Mouse (Mus musculus): ENCODE results near the gene Dusp18. TPM values are rescaled to one million over a fixed set of nuclear protein-coding genes. Genes with fewer than 3 reads are reported as not detected.

Gene Dusp18
- polyA plus RNA-seq, 1 experiment from 2014 or later = 5.6 TPM

GRCm38 (mm10) chr11:3879836-3880235 is 15.2 kb upstream of the Dusp18 start:
- no peaks in the 10 kb centered on the region for H3K27me3 ChIP-seq (replicated peaks; ENCODE audit: control insufficient read depth, insufficient read depth, low read length)
- 0 out of 2 replicates have a peak, but pooled peaks have one; percentile 16 for ATAC-seq
- no peak overlapping the region for H3K4me2 ChIP-seq (ENCODE audit: low read depth, low read length)
- no peaks in the 10 kb centered on the region for H3K9me3 ChIP-seq (ENCODE audit: control insufficient read depth, low read length)
- 39% methylated on average over 2 of the region's 2 CpGs for WGBS
- no peaks in the 10 kb centered on the region for H3K36me3 ChIP-seq (ENCODE audit: control insufficient read depth, insufficient read depth, low read length)
- no peak overlapping the region for H3K9ac ChIP-seq (ENCODE audit: low read depth, low read length)
- no peak overlapping the region for H3K4me3 ChIP-seq (ENCODE audit: low read length)
- H3K27ac ChIP-seq (ENCODE audit: low read length) = no peak overlapping the region
- H3K4me1 ChIP-seq (ENCODE audit: control insufficient read depth, insufficient read depth, low read length) = 0 out of 2 replicates have a peak, but pooled peaks cover under 1% of the 10 kb centered on the region

GRCm38 (mm10) chr11:3883711-3884110 is 11.3 kb upstream of the Dusp18 start:
- Histone ChIP-seq H3K9me3 (ENCODE audit: control insufficient read depth, low read length) (no peaks in the 10 kb centered on the region), H3K27me3 (replicated peaks; ENCODE audit: control insufficient read depth, insufficient read depth, low read length) (no peaks in the 10 kb centered on the region), H3K4me2 (ENCODE audit: low read depth, low read length) (no peak overlapping the region), H3K4me3 (ENCODE audit: low read length) (no peak overlapping the region), H3K4me1 (ENCODE audit: control insufficient read depth, insufficient read depth, low read length) (peaks cover 4% of the 10 kb centered on the region; the same call in 1 of the 2 replicates), H3K27ac (ENCODE audit: low read length) (no peak overlapping the region), H3K9ac (ENCODE audit: low read depth, low read length) (no peak overlapping the region), H3K36me3 (ENCODE audit: control insufficient read depth, insufficient read depth, low read length) (no peaks in the 10 kb centered on the region)
- WGBS = 88% methylated on average over 3 of the region's 3 CpGs
- no peak for ATAC-seq

- H3K27me3 ChIP-seq (replicated peaks; ENCODE audit: control insufficient read depth, insufficient read depth, low read length) = no peaks in the 10 kb centered on the region
- H3K4me3 ChIP-seq (ENCODE audit: low read length) = no peak overlapping the region
- H3K4me1 ChIP-seq (ENCODE audit: control insufficient read depth, insufficient read depth, low read length) = peaks cover 4% of the 10 kb centered on the region; the same call in 1 of the 2 replicates
- no peak overlapping the region for H3K4me2 ChIP-seq (ENCODE audit: low read depth, low read length)
- no peaks in the 10 kb centered on the region for H3K9me3 ChIP-seq (ENCODE audit: control insufficient read depth, low read length)
- 60% methylated on average over 5 of the region's 5 CpGs for WGBS
- H3K27ac ChIP-seq (ENCODE audit: low read length) = no peak overlapping the region
- no peaks in the 10 kb centered on the region for H3K36me3 ChIP-seq (ENCODE audit: control insufficient read depth, insufficient read depth, low read length)
- H3K9ac ChIP-seq (ENCODE audit: low read depth, low read length) = no peak overlapping the region
- no peak for ATAC-seq
These were observed 7.7 kb upstream of the Dusp18 start for GRCm38 (mm10) chr11:3887331-3887730.

GRCm38 (mm10) chr11:3893970-3894369 is 1.1 kb upstream of the Dusp18 start:
- no peak overlapping the region for H3K27ac ChIP-seq (ENCODE audit: low read length)
- no peaks in the 10 kb centered on the region for H3K27me3 ChIP-seq (replicated peaks; ENCODE audit: control insufficient read depth, insufficient read depth, low read length)
- 80% methylated on average over 6 of the region's 6 CpGs for WGBS
- no peak overlapping the region for H3K4me3 ChIP-seq (ENCODE audit: low read length)
- ATAC-seq = no peak
- no peak overlapping the region for H3K9ac ChIP-seq (ENCODE audit: low read depth, low read length)
- no peaks in the 10 kb centered on the region for H3K9me3 ChIP-seq (ENCODE audit: control insufficient read depth, low read length)
- 0 out of 2 replicates have a peak, but pooled peaks cover 2% of the 10 kb centered on the region for H3K4me1 ChIP-seq (ENCODE audit: control insufficient read depth, insufficient read depth, low read length)
- peak overlapping the region; percentile 84; the same call in 1 of the 2 replicates for H3K4me2 ChIP-seq (ENCODE audit: low read depth, low read length)
- H3K36me3 ChIP-seq (ENCODE audit: control insufficient read depth, insufficient read depth, low read length) = no peaks in the 10 kb centered on the region; the same call in 1 of the 2 replicates

GRCm38 (mm10) chr11:3895458-3895857 is 418 bp downstream of the Dusp18 start:
- H3K36me3 ChIP-seq (ENCODE audit: control insufficient read depth, insufficient read depth, low read length) = no peaks in the 10 kb centered on the region; the same call in 1 of the 2 replicates
- peak overlapping the region; percentile 84 for H3K4me2 ChIP-seq (ENCODE audit: low read depth, low read length)
- no peaks in the 10 kb centered on the region for H3K27me3 ChIP-seq (replicated peaks; ENCODE audit: control insufficient read depth, insufficient read depth, low read length)
- peak overlapping the region; percentile 48 for H3K4me3 ChIP-seq (ENCODE audit: low read length)
- peak overlapping the region; percentile 66 for H3K9ac ChIP-seq (ENCODE audit: low read depth, low read length)
- 0 out of 2 replicates have a peak, but pooled peaks cover 2% of the 10 kb centered on the region for H3K4me1 ChIP-seq (ENCODE audit: control insufficient read depth, insufficient read depth, low read length)
- ATAC-seq = peak; percentile 90
- peak overlapping the region; percentile 86 for H3K27ac ChIP-seq (ENCODE audit: low read length)
- H3K9me3 ChIP-seq (ENCODE audit: control insufficient read depth, low read length) = no peaks in the 10 kb centered on the region
- 3% methylated on average over 10 of the region's 10 CpGs for WGBS

GRCm38 (mm10) chr11:3895933-3896332 is 893 bp downstream of the Dusp18 start:
- Histone ChIP-seq H3K4me2 (ENCODE audit: low read depth, low read length) (no peak overlapping the region), H3K9me3 (ENCODE audit: control insufficient read depth, low read length) (no peaks in the 10 kb centered on the region), H3K36me3 (ENCODE audit: control insufficient read depth, insufficient read depth, low read length) (no peaks in the 10 kb centered on the region; the same call in 1 of the 2 replicates), H3K9ac (ENCODE audit: low read depth, low read length) (no peak overlapping the region), H3K4me3 (ENCODE audit: low read length) (no peak overlapping the region), H3K27me3 (replicated peaks; ENCODE audit: control insufficient read depth, insufficient read depth, low read length) (no peaks in the 10 kb centered on the region), H3K27ac (ENCODE audit: low read length) (no peak overlapping the region), H3K4me1 (ENCODE audit: control insufficient read depth, insufficient read depth, low read length) (0 out of 2 replicates have a peak, but pooled peaks cover 2% of the 10 kb centered on the region)
- WGBS = 77% methylated on average over 1 of the region's 1 CpGs
- ATAC-seq = no peak

GRCm38 (mm10) chr11:3900296-3900695 is 5.3 kb downstream of the Dusp18 start:
- Histone ChIP-seq H3K9ac (ENCODE audit: low read depth, low read length) (no peak overlapping the region), H3K27ac (ENCODE audit: low read length) (no peak overlapping the region), H3K27me3 (replicated peaks; ENCODE audit: control insufficient read depth, insufficient read depth, low read length) (no peaks in the 10 kb centered on the region), H3K36me3 (ENCODE audit: control insufficient read depth, insufficient read depth, low read length) (no peaks in the 10 kb centered on the region; the same call in 1 of the 2 replicates), H3K4me3 (ENCODE audit: low read length) (no peak overlapping the region), H3K4me2 (ENCODE audit: low read depth, low read length) (no peak overlapping the region), H3K4me1 (ENCODE audit: control insufficient read depth, insufficient read depth, low read length) (0 out of 2 replicates have a peak, but pooled peaks cover 2% of the 10 kb centered on the region), H3K9me3 (ENCODE audit: control insufficient read depth, low read length) (no peaks in the 10 kb centered on the region)
- peak; percentile 30; the same call in 1 of the 2 replicates for ATAC-seq
- 55% methylated on average over 6 of the region's 6 CpGs for WGBS

- H3K27me3 ChIP-seq (replicated peaks; ENCODE audit: control insufficient read depth, insufficient read depth, low read length) = no peaks in the 10 kb centered on the region
- H3K36me3 ChIP-seq (ENCODE audit: control insufficient read depth, insufficient read depth, low read length) = no peaks in the 10 kb centered on the region; the same call in 1 of the 2 replicates
- H3K4me2 ChIP-seq (ENCODE audit: low read depth, low read length) = no peak overlapping the region
- 83% methylated on average over 3 of the region's 3 CpGs for WGBS
- no peak overlapping the region for H3K27ac ChIP-seq (ENCODE audit: low read length)
- H3K9me3 ChIP-seq (ENCODE audit: control insufficient read depth, low read length) = no peaks in the 10 kb centered on the region
- H3K4me3 ChIP-seq (ENCODE audit: low read length) = no peak overlapping the region
- no peaks in the 10 kb centered on the region for H3K4me1 ChIP-seq (ENCODE audit: control insufficient read depth, insufficient read depth, low read length)
- no peak overlapping the region for H3K9ac ChIP-seq (ENCODE audit: low read depth, low read length)
- no peak for ATAC-seq
These were observed 7.5 kb downstream of the Dusp18 start for GRCm38 (mm10) chr11:3902516-3902915.

- H3K9me3 ChIP-seq (ENCODE audit: control insufficient read depth, low read length) = no peaks in the 10 kb centered on the region
- H3K4me2 ChIP-seq (ENCODE audit: low read depth, low read length) = no peak overlapping the region
- no peak for ATAC-seq
These were observed 8.0 kb downstream of the Dusp18 start for GRCm38 (mm10) chr11:3903046-3903445.

GRCm38 (mm10) chr11:3904673-3905072 is 9.6 kb downstream of the Dusp18 start:
- Histone ChIP-seq H3K9me3 (ENCODE audit: control insufficient read depth, low read length) (no peaks in the 10 kb centered on the region), H3K36me3 (ENCODE audit: control insufficient read depth, insufficient read depth, low read length) (no peaks in the 10 kb centered on the region), H3K9ac (ENCODE audit: low read depth, low read length) (no peak overlapping the region), H3K27ac (ENCODE audit: low read length) (no peak overlapping the region), H3K27me3 (replicated peaks; ENCODE audit: control insufficient read depth, insufficient read depth, low read length) (no peaks in the 10 kb centered on the region), H3K4me2 (ENCODE audit: low read depth, low read length) (no peak overlapping the region), H3K4me3 (ENCODE audit: low read length) (no peak overlapping the region), H3K4me1 (ENCODE audit: control insufficient read depth, insufficient read depth, low read length) (no peaks in the 10 kb centered on the region)
- no peak for ATAC-seq
- WGBS = 80% methylated on average over 6 of the region's 6 CpGs

More at GRCm38 (mm10) chr11:3903046-3903445, 8.0 kb downstream of the Dusp18 start:
- no peaks in the 10 kb centered on the region; the same call in 1 of the 2 replicates for H3K36me3 ChIP-seq (ENCODE audit: control insufficient read depth, insufficient read depth, low read length)
- no peaks in the 10 kb centered on the region for H3K27me3 ChIP-seq (replicated peaks; ENCODE audit: control insufficient read depth, insufficient read depth, low read length)
- H3K4me1 ChIP-seq (ENCODE audit: control insufficient read depth, insufficient read depth, low read length) = no peaks in the 10 kb centered on the region
- no peak overlapping the region for H3K9ac ChIP-seq (ENCODE audit: low read depth, low read length)
- H3K4me3 ChIP-seq (ENCODE audit: low read length) = no peak overlapping the region
- H3K27ac ChIP-seq (ENCODE audit: low read length) = no peak overlapping the region
- 83% methylated on average over 5 of the region's 5 CpGs for WGBS

Measured in intestine, embryonic 16.5 days (tissue).